Mouse (Mus musculus) embryonic facial prominence, embryonic 14.5 days (tissue): ENCODE data around the gene Gad1. TPM values are rescaled to one million over a fixed set of nuclear protein-coding genes. Genes with fewer than 3 reads are reported as not detected.

ENCODE experiments used
- ATAC-seq: fragments of 200-750 bp; cut with Nextera tagmentation; 2 replicates; pipeline ENCODE4 v1.8.0; 2017; ENCODE audit warnings: low read depth, moderate number of reproducible peaks, moderate TSS enrichment
- DNase-seq: peaks from one replicate; pipeline ENCODE4 v3.0.0-alpha.2; 2015; ENCODE audit warnings: low spot score
- H3K27ac ChIP-seq: fragments of 300-500 bp; sonication (generic); replicated peaks from 2 replicates; pipeline ENCODE4 v1.5.1; 2014; ENCODE audit warnings: low read depth, mild to moderate bottlenecking, low read length, moderate library complexity
- H3K27me3 ChIP-seq: fragments of 300-500 bp; sonication (generic); replicated peaks from 2 replicates; pipeline ENCODE4 v1.6.1; 2014; ENCODE audit warnings: low read length; ENCODE audit not compliant: control insufficient read depth, insufficient read depth
- H3K36me3 ChIP-seq: fragments of 300-500 bp; sonication (generic); 2 replicates; pipeline ENCODE4 v1.6.1; 2014; ENCODE audit warnings: low read length, mixed read lengths; ENCODE audit not compliant: control insufficient read depth, insufficient read depth
- H3K4me1 ChIP-seq: fragments of 300-500 bp; sonication (generic); 2 replicates; pipeline ENCODE4 v1.6.1; 2014; ENCODE audit warnings: antibody characterized with exemption, low read length; ENCODE audit not compliant: control insufficient read depth, insufficient read depth
- H3K4me2 ChIP-seq: fragments of 300-500 bp; sonication (generic); 2 replicates; pipeline ENCODE4 v1.6.1; 2014; ENCODE audit warnings: low read depth, mild to moderate bottlenecking, low read length, moderate library complexity, mixed read lengths
- H3K4me3 ChIP-seq: fragments of 300-500 bp; sonication (generic); 2 replicates; pipeline ENCODE4 v1.5.1; 2014; ENCODE audit warnings: low read depth, mild to moderate bottlenecking, low read length
- H3K9ac ChIP-seq: fragments of 300-500 bp; sonication (generic); 2 replicates; pipeline ENCODE4 v1.6.1; 2014; ENCODE audit warnings: low read depth, mild to moderate bottlenecking, low read length, moderate library complexity, mixed read lengths
- H3K9me3 ChIP-seq: fragments of 300-500 bp; sonication (generic); 2 replicates; pipeline ENCODE4 v1.6.1; 2016; ENCODE audit warnings: low read length; ENCODE audit not compliant: control insufficient read depth
- WGBS: fragments of 180-500 bp; shearing (Covaris S2); extraction: QIAGEN DNeasy Blood & Tissue Kit; methylation state at CpG from one replicate; pipeline ENCODE4 v1.1.7; 2014; 5-methylcytosine and 5-hydroxymethylcytosine counted together
- polyA plus RNA-seq: library from polyadenylated mRNA; unstranded; fragments of >200 nt; fragmentation: Nextera tagmentation; extraction: Ambion mirVana; gene quantifications from 2 replicates; pipeline ENCODE4 v1.2.1, GENCODE M21; 2014

Gene Gad1
- polyA plus RNA-seq, 1 experiment from 2014 or later = 0.08 TPM

DNA sequence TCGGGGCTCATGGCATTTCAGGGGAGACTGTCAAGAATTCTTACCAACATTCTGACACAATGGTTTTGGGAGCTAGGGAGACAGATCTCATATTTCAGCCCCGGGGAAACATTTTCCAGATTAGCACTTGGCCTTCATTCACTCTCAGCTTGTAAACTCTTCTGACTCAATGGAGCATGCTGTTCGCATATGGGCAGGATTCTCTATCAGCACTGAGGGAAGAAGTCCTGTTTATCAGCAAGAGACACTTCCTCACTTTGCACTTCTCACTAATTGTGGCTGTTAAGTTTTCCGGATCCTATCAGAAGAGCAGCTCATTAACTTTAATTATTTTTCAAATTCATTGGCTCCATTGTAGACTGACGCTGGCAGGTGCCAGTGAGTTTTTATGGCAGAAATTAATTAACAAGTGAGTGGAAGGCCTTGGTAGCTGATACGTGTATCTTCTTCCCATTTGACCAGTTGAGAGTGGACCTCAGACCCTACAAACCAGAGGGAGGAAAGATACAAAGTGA is 92.5 kb downstream of the Gad1 start:
- H3K36me3 ChIP-seq = no peaks in the 10 kb centered on the region
- DNase-seq (no peak), ATAC-seq (no peak)
- H3K9ac ChIP-seq = no peak overlapping the region
- H3K27ac ChIP-seq = no peak overlapping the region
- H3K4me3 ChIP-seq = no peak overlapping the region
- no peaks in the 10 kb centered on the region for H3K4me1 ChIP-seq
- no peaks in the 10 kb centered on the region for H3K9me3 ChIP-seq
- 74% methylated on average over 6 of the region's 6 CpGs for WGBS
- H3K27me3 ChIP-seq = no peaks in the 10 kb centered on the region
- H3K4me2 ChIP-seq = no peak overlapping the region

DNA sequence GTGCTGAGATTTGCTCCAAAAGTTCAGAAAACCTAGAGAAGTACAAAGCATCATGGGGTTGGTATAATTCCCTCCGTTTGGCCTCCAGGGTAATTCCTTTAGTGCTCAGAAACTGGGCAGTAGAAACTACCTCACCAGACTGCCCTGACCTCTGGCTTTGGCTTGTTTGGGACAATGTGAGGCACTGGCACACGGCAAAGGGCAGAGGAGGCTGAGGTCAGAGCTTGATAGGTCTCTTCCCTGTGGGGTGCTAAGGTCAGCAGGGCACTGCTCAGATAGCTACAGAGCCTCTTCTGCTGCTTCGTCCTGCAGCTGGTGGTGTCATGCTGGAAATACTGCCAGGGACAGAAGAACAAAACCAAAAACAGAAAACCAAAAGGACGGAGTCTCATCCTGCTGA is 94.8 kb downstream of the Gad1 start:
- H3K9me3 ChIP-seq = no peaks in the 10 kb centered on the region
- H3K9ac ChIP-seq = no peak overlapping the region
- ATAC-seq (no peak), DNase-seq (no peak)
- H3K4me1 ChIP-seq = no peaks in the 10 kb centered on the region
- H3K36me3 ChIP-seq = no peaks in the 10 kb centered on the region
- no peaks in the 10 kb centered on the region for H3K27me3 ChIP-seq
- no peak overlapping the region for H3K4me2 ChIP-seq
- no peak overlapping the region for H3K27ac ChIP-seq
- no peak overlapping the region for H3K4me3 ChIP-seq
- 32% methylated on average over 4 of the region's 4 CpGs for WGBS

- Histone ChIP-seq H3K4me2 (no peak overlapping the region), H3K4me1 (no peaks in the 10 kb centered on the region), H3K9me3 (no peaks in the 10 kb centered on the region), H3K9ac (no peak overlapping the region), H3K27ac (no peak overlapping the region), H3K27me3 (no peaks in the 10 kb centered on the region), H3K36me3 (no peaks in the 10 kb centered on the region), H3K4me3 (no peak overlapping the region)
- DNase-seq (no peak), ATAC-seq (no peak)
- WGBS = 82% methylated on average over 5 of the region's 5 CpGs
These were observed 95.4 kb downstream of the Gad1 start for GRCm38 (mm10) chr2:70648271-70648670.

DNA sequence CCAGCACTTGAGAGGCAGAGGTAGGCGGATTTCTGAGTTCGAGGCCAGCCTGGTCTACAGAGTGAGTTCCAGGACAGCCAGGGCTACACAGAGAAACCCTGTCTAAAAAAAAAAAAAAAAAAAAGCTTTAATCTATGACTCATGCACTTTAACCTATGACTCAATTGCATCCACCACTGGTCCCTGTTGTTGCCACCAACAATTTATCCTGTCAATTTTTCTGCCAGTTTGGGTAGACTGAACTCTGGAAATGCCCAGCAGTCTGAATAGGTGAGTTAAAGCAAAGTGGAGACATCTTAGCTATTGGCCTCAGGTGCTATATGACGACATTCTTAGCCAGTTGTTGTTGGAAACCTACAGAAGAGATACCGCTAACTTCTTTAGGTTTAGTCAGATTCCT is 96.6 kb downstream of the Gad1 start:
- Histone ChIP-seq H3K36me3 (no peaks in the 10 kb centered on the region), H3K9ac (no peak overlapping the region), H3K4me3 (no peak overlapping the region), H3K27me3 (no peaks in the 10 kb centered on the region), H3K9me3 (no peaks in the 10 kb centered on the region), H3K4me1 (no peaks in the 10 kb centered on the region), H3K27ac (no peak overlapping the region), H3K4me2 (no peak overlapping the region)
- 85% methylated on average over 4 of the region's 4 CpGs for WGBS
- ATAC-seq (no peak), DNase-seq (no peak)

Other genes with a start within 250 kb of the Gad1 start
- 3.7 and 6.6 TPM in 2 replicates for gene Sp5, start 78.1 kb upstream of the Gad1 start, polyA plus RNA-seq
- gene Erich2, start 44.3 kb upstream of the Gad1 start, polyA plus RNA-seq = 4.2 and 6.1 TPM in 2 replicates
- 188 and 201 TPM in 2 replicates for gene Gorasp2, start 108.5 kb downstream of the Gad1 start, polyA plus RNA-seq
- gene Gm26558, start 109.0 kb downstream of the Gad1 start, polyA plus RNA-seq = 5.2 TPM in 2 replicates